Mouse (Mus musculus) cerebellum, adult 9-10 months (tissue): Measurements from ENCODE around the gene Pdcd1lg2.

Source experiments
- DNase-seq: peaks from one replicate; pipeline ENCODE4 v3.0.0; 2022

Gene Pdcd1lg2

DNA sequence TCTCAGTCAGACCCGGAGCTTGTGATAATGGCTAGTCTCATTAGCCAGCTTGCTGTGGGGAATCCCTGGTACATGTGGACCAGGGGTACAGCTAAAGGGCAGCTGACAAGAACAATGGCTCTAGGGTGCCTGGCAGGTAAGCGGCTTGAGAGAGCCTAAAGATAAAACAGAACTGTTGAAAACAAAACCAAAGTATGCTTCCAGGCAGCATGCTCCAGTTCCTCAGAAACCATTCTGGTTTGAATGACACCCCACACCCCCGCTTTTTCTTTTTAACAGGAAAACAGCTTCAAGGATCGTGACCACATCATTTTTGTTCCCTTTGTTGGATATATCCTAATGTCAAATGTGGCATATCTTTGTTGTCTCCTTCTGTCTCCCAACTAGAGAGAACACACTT is at the start of gene Pdcd1lg2:
Gene Pdcd1lg2, plus strand, starts transcription at position 301 of the 400 bp plus-strand sequence.
- no peak for DNase-seq

DNA sequence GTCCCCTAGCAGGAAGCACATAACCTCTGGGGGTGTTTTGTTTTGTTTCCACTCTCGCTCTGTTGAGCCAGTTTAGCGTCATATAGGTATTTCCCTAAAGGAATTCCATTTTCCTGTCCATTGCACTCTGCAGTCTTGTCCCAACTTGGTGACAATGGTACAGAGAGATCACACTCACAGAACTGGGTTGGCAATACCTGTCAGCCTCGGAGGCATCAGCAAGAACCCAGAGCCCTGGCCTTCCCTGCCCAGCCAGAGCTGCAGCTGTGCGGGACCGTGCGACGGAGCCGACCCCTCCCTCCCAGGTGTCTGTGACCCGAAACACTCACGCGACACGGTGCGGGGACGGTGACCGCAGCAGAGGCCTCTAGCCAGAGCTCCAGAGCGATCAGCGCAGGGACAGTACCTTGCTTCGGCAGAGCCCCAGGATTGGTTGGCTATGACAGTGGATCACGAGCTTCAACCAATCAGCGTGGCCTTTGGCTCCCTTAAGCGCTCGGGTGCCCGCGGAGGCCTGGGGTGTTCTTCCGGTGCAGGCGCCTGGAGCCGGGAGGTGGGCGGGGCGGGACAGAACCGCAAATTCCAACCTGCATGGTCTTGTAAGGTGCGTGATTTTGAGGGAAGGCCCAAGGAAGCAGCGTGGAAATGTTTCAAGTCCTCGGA is 49.1 kb upstream of the Pdcd1lg2 start:
- DNase-seq, result peak; percentile 94

DNA sequence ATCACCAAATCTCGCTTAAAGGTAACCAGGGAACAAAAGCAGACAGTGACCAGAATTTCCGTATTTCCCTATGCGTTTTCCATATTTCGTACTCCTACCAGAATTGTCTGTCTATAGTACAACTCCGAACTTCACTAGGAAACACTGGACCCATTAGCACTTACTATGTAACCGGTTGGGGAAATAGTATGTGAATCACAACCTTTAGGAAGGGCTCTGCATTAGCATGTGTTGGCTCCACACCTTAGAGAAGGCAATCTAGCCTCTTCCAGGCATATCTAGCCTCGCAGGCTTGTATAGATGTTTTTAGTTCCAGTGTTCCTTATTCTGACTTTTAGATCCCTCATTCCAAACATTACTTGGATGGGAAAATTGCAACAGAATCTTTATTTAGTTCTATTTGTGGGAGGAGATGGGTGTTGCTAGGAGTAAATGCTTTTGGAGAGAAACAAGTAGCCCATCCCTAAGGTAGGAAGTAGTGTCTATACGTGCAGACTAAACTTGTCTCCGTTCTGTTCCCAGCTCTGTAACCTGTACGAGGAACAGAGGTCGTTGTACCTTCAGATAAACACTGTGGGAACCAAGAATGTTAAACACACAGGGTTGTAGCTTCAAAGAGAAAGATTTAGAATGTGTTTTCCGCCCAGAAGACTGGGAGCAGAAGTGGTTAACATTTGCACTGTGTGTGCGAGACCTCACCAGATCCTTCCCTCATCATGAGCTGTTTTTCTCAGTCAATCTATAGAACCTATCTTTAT is 48.4 kb upstream of the Pdcd1lg2 start:
- DNase-seq, result no peak

- no peak for DNase-seq
Observed at GRCm38 (mm10) chr19:29363557-29363956, 47.2 kb upstream of the Pdcd1lg2 start.

DNA sequence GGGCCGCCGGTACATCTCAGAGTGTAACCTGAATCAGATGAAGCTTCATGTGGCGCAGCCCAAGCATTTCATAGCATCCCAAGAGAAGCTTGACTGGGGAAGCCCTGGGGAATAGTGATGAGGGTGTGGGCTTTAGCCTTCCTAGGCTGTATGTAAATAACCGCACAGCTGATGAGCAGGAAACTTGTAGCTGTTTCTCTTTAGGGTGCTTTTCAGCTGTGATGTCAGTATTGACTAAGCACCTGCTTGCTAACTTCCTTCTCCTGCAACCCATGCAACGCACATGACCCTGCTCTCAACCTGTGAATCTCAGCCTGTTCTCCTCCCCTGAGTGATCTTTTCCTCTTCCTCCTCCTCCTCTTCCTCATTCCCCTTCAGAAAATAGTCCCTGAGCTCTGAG is 46.6 kb upstream of the Pdcd1lg2 start:
- DNase-seq, result no peak

- no peak for DNase-seq
Observed at GRCm38 (mm10) chr19:29365105-29365504, 45.6 kb upstream of the Pdcd1lg2 start.

GRCm38 (mm10) chr19:29366226-29366968 is 44.3 kb upstream of the Pdcd1lg2 start:
- DNase-seq, result no peak

GRCm38 (mm10) chr19:29366969-29367622 is 43.6 kb upstream of the Pdcd1lg2 start, which contains the start of the genes Plgrkt and Cd274:
Gene Plgrkt, minus strand, starts transcription at chr19:29367390.
Gene Cd274, plus strand, starts transcription at chr19:29367455.
- peak; percentile 55 for DNase-seq

- no peak for DNase-seq
Observed at GRCm38 (mm10) chr19:29368041-29368440, 42.7 kb upstream of the Pdcd1lg2 start.

DNA sequence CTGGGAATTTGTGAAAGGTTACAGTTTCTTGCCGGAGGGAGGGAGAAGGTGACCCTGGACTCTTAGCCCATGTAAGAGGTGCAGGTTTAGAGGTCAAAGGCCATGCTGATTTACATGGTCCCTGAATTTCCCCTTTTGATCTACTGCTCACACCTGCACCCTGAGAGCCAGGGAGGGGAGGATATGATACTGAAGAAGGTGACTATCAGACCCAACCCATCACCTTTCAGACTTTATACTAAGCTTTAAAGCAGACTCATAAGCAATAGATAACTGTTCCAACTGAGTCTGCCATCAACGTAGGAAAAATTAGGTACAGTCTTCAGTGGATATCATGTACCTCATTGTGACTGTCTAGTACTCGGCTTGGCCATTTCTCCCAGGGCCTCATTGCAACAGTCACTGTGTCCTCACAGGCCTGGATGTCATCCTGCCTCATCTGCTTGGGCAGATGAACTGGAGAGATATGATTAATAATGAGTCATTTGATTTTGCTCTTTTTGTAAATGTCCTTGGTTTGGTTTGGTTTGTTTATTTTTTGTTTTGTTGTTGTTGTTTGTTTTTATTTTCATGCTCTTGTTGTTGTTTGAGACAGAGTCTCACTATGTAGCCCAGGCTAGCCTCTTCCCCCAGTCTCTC is 41.9 kb upstream of the Pdcd1lg2 start:
- DNase-seq, result no peak

GRCm38 (mm10) chr19:29370112-29370511 is 40.6 kb upstream of the Pdcd1lg2 start:
- no peak for DNase-seq

DNA sequence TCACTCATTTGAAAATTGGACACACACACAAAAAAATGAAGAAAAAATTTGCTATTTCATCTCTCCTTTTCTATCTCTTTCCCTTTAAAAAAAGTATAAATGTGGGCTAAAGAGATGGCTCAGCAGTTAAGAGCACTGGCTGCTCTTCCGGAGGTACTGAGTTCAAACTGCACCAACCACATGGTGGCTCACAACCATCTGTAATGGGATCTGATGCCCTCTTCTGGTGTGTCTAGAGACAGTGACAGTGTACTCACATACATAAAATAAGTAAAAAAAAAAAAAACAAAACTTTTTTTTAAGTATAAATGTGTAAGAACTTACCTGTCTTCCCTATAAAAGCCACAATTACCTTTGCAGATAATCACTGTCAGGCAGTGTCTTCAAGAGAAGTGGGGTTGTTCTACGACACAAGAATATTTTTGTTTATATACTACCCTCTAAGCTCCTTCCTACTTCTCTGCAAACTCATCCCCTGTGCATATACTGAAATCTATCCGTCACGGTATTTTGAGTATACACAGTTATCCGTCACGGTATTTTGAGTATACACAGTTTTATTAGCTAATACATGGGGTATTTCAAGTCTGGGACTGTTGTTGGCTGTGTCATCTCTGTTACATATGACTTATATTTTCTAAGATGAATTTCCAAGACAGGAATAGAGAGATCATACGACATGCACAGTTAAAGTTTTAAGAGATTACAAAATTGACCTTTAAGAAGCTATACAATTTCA is 40.0 kb upstream of the Pdcd1lg2 start:
- no peak for DNase-seq

DNA sequence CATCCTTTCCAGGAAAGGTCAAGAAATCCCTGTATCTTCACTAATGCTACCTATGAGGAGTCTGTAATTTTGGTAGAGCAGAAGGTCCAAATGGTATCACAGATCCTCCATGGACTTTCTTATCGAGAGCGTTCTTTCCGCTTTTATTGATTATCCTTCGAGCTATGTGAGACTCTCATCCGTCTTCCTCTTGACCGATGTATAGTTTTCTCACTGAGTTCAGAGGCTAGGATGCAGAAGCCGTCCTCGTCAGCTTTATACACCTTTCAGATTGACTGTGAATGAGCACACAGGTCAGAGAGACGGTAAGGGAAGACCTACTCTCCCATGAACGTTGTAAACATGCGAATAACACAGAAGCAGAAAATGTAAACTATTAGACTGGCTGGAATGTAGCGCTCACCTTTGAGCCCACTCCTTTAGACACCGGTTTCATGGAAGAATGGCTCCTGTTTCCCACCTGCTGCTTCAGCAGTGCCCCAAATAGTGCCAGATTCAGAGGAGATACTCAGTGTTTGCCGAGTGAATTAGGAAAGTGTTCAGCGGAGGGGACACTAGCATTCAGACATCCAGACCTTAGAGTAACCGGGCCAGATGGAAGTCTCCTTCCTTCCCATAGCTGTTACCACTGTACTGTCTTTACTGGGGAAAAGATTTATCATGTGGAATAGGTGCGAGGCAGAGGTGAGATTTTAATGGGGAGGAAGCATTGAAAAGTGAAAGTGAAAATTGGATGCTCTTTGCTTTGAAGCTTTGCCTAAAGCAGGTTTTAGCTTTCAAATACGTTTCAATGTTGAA is 39.2 kb upstream of the Pdcd1lg2 start:
- DNase-seq, result no peak

GRCm38 (mm10) chr19:29372138-29372537 is 38.6 kb upstream of the Pdcd1lg2 start:
- DNase-seq, result no peak

- no peak for DNase-seq
Observed at GRCm38 (mm10) chr19:29372621-29373020, 38.1 kb upstream of the Pdcd1lg2 start.

GRCm38 (mm10) chr19:29373438-29373837 is 37.3 kb upstream of the Pdcd1lg2 start:
- no peak for DNase-seq

DNA sequence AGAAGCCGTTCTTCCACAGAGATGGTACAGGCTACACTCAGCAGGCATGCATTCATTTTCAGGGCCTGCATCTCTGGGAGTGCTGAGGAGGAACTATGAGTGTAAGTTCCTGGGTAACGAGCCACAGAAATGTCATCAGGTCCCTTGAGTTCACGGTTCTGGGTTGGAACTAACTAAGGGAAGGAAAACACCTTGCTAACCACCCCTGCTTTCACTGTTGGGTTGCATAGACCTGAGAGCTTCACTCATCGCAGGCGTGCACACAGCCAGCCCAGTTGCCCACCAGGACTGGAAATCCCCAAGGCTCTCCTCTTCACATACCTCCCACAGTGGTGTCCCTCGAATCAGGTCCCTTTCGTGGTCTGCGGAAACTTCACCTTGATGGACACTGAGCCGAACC is 35.8 kb upstream of the Pdcd1lg2 start:
- no peak for DNase-seq

- DNase-seq, result no peak
Observed at GRCm38 (mm10) chr19:29376382-29376781, 34.3 kb upstream of the Pdcd1lg2 start.

GRCm38 (mm10) chr19:29379839-29380603 is 30.7 kb upstream of the Pdcd1lg2 start:
- DNase-seq, result no peak

DNA sequence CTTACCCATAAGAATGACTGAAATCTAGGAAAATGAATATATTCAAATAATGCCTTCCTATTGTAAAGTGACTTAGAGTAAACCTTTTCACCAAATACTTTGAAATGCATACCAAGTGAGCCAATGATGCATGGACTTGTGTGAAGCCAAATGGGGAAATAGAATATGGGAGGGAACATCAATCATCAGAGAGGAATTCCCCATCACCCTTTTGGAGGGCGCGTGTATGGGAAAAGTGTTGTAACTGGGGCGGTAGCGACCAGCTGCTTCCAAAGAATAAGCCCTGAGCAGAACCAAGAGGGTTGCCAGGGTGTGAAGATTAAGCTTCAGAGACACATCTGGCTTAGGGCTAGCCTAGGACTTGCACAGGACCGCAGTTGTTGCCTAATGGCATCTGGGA is 27.4 kb upstream of the Pdcd1lg2 start:
- DNase-seq, result no peak
